8 mouse cellular contexts compared by ENCODE assay signal in the genomic region with DNA sequence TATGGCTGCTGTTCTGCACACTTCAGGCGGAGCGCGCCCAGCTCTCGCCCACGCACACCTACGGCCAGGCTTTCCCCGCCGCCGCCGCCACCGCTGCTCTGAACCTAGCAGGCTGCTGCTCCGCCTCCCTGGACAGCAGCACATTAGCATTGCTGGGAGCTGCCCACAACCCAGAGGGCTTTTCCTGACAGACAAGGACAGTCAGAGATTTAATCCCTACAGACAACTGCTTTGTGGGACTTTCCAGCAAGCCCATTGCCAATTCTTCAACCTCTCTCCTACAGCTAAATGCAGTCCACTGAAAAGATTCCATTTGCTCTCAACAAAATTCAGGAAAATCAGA.
DNase-seq lines count a peak whose midpoint lies in the region; ATAC-seq and TF ChIP-seq lines count a peak whose summit lies in the region.

No protein-coding gene starts in this region.

- H3K4me1 ChIP-seq in heart, embryonic 10.5 days: peaks cover 22% of the 10 kb centered on the region
- H3K4me1 ChIP-seq in liver, adult 2 months (ENCODE audit: control insufficient read depth, insufficient read depth, low read length): peaks cover 10% of the 10 kb centered on the region

- DNase-seq in CD4-positive helper T cell, adult 2 months (ENCODE audit: low read depth, low spot score): peak; percentile 54
- DNase-seq in embryo, embryonic 11 days: peak; percentile 75
- peak; percentile 89 for DNase-seq in heart, embryonic 10.5 days (ENCODE audit: low spot score)
- DNase-seq in kidney, adult 9 months: peak; percentile 70
- DNase-seq in liver, adult 2 months (ENCODE audit: extremely low read depth, low read depth, low spot score): peak; percentile 64
- DNase-seq in neural tube, embryonic 10.5 days (ENCODE audit: extremely low spot score, low spot score): peak; percentile 54
- DNase-seq in testis, postnatal 10 days (ENCODE audit: low spot score): peak; percentile 74

- no peak for TF ChIP-seq CTCF in liver, adult 2 months (IDR thresholded peaks at IDR 0.05; ENCODE audit: low read depth, low read length)

- TF ChIP-seq POLR2A in liver, adult 2 months (IDR thresholded peaks at IDR 0.05; ENCODE audit: extremely low read depth, insufficient read depth, low read length): no peak

- H3K9ac ChIP-seq in liver, adult 2 months (ENCODE audit: low read depth, low read length): peak overlapping the region; percentile 40; the same call in 1 of the 2 replicates

- under 1% methylated on average over 12 of the region's 12 CpGs for WGBS in heart, embryonic 10.5 days
- WGBS in liver, adult 2 months: 1% methylated on average over 12 of the region's 12 CpGs

- peaks cover 3% of the 10 kb centered on the region; the same call in 1 of the 2 replicates for H3K79me2 ChIP-seq in liver, adult 2 months (ENCODE audit: control insufficient read depth, insufficient read depth, low read length)

- 0 out of 2 replicates have a peak, but pooled peaks cover 3% of the 10 kb centered on the region for H3K36me3 ChIP-seq in heart, embryonic 10.5 days
- no peaks in the 10 kb centered on the region for H3K36me3 ChIP-seq in liver, adult 2 months (ENCODE audit: control insufficient read depth, insufficient read depth, low read length)

- no peaks in the 10 kb centered on the region for H3K27me3 ChIP-seq in heart, embryonic 10.5 days (ENCODE audit: insufficient read depth, poor library complexity, severe bottlenecking)
- no peaks in the 10 kb centered on the region for H3K27me3 ChIP-seq in liver, adult 2 months (ENCODE audit: control insufficient read depth, insufficient read depth, low read length)

- ATAC-seq in activated CD4-positive, CD25-positive, alpha-beta regulatory T cell, adult 4 months: peak; percentile 43

- peak overlapping the region; percentile 67 for H3K27ac ChIP-seq in heart, embryonic 10.5 days
- no peak overlapping the region for H3K27ac ChIP-seq in liver, adult 2 months (replicated peaks; ENCODE audit: insufficient read depth, low read depth, low read length)

- H3K4me3 ChIP-seq in heart, embryonic 10.5 days: peak overlapping the region; percentile 56
- H3K4me3 ChIP-seq in liver, adult 2 months (ENCODE audit: insufficient read depth, low read depth, low read length): peak overlapping the region; percentile 41

- H3K9me3 ChIP-seq in heart, embryonic 10.5 days: no peaks in the 10 kb centered on the region
